Mouse (Mus musculus) hindbrain, embryonic 11.5 days (tissue): Measurements from ENCODE around the gene Myrf. TPM values are rescaled to one million over a fixed set of nuclear protein-coding genes. Genes with fewer than 3 reads are reported as not detected.

Experiments
- ATAC-seq: fragments of 200-750 bp; cut with Nextera tagmentation; 2 replicates; pipeline ENCODE4 v1.8.0; 2017; ENCODE audit warnings: mild to moderate bottlenecking, moderate TSS enrichment, moderate library complexity; ENCODE audit not compliant: low FRiP score
- DNase-seq: peaks from one replicate; pipeline ENCODE4 v3.0.0-alpha.2; 2015; ENCODE audit warnings: low spot score
- H3K27ac ChIP-seq: fragments of 300-500 bp; sonication (generic); 2 replicates; pipeline ENCODE4 v1.5.1; 2014; ENCODE audit warnings: mild to moderate bottlenecking, low read depth, low read length
- H3K27me3 ChIP-seq: fragments of 300-500 bp; sonication (generic); 2 replicates; pipeline ENCODE4 v1.6.1; 2014; ENCODE audit warnings: mild to moderate bottlenecking, low read length, moderate library complexity, mixed read lengths; ENCODE audit not compliant: control insufficient read depth, insufficient read depth
- H3K36me3 ChIP-seq: fragments of 300-500 bp; sonication (generic); 2 replicates; pipeline ENCODE4 v1.6.1; 2014; ENCODE audit warnings: mild to moderate bottlenecking, low read length, moderate library complexity, mixed read lengths; ENCODE audit not compliant: control insufficient read depth, insufficient read depth
- H3K4me1 ChIP-seq: fragments of 300-500 bp; sonication (generic); replicated peaks from 2 replicates; pipeline ENCODE4 v1.6.1; 2014; ENCODE audit warnings: low read length, mixed read lengths; ENCODE audit not compliant: control insufficient read depth, insufficient read depth
- H3K4me2 ChIP-seq: fragments of 300-500 bp; sonication (generic); replicated peaks from 2 replicates; pipeline ENCODE4 v1.6.1; 2014; ENCODE audit warnings: mild to moderate bottlenecking, low read depth, low read length
- H3K4me3 ChIP-seq: fragments of 300-500 bp; sonication (generic); 2 replicates; pipeline ENCODE4 v1.5.1; 2014; ENCODE audit warnings: low read depth, low read length
- H3K9ac ChIP-seq: fragments of 300-500 bp; sonication (generic); 2 replicates; pipeline ENCODE4 v1.6.1; 2014; ENCODE audit warnings: low read depth, low read length
- H3K9me3 ChIP-seq: fragments of 300-500 bp; sonication (generic); 2 replicates; pipeline ENCODE4 v1.6.1; 2016; ENCODE audit warnings: low read length; ENCODE audit not compliant: control insufficient read depth
- WGBS: fragments of 180-500 bp; shearing (Covaris S2); extraction: QIAGEN DNeasy Blood & Tissue Kit; methylation state at CpG from one replicate; pipeline ENCODE4 v1.1.7; 2014; 5-methylcytosine and 5-hydroxymethylcytosine counted together
- polyA plus RNA-seq: library from polyadenylated mRNA; unstranded; fragments of >200 nt; fragmentation: Nextera tagmentation; extraction: Ambion mirVana; gene quantifications from 2 replicates; pipeline ENCODE4 v1.2.1, GENCODE M21; 2014

The Myrf gene
- polyA plus RNA-seq, 1 experiment from 2014 or later, result 1.6 TPM

GRCm38 (mm10) chr19:10183299-10183983, 57.1 kb downstream of the Myrf start:
- DNase-seq (peak; percentile 76), ATAC-seq (peak; percentile 74)
- Histone ChIP-seq H3K9me3 (no peaks in the 10 kb centered on the region), H3K9ac (peak overlapping the region; percentile 97), H3K4me3 (peak overlapping the region; percentile 94), H3K4me2 (peak overlapping the region; percentile 86), H3K27me3 (no peaks in the 10 kb centered on the region), H3K4me1 (0 out of 2 replicates have a peak, but pooled peaks cover 7% of the 10 kb centered on the region), H3K36me3 (peaks cover 18% of the 10 kb centered on the region; the same call in 1 of the 2 replicates), H3K27ac (peak overlapping the region; percentile 97)
- WGBS, result 1% methylated on average over 35 of the region's 35 CpGs

- Histone ChIP-seq H3K4me2 (peak within 1 kb of the TSS; percentile 86), H3K4me3 (peak within 1 kb of the TSS; percentile 94), H3K9ac (peak within 1 kb of the TSS; percentile 97), H3K27me3 (no peaks in the 10 kb centered on the region), H3K36me3 (peaks cover 17% of the 10 kb centered on the region; the same call in 1 of the 2 replicates), H3K27ac (peak within 1 kb of the TSS; percentile 97), H3K4me1 (0 out of 2 replicates have a peak, but pooled peaks cover 7% of the 10 kb centered on the region), H3K9me3 (no peaks in the 10 kb centered on the region)
- ATAC-seq (peak; percentile 98), DNase-seq (peak; percentile 96)
- under 1% methylated on average over 69 of the region's 70 CpGs for WGBS
These were observed 57.8 kb downstream of the Myrf start, which contains the start of gene Fads1 for GRCm38 (mm10) chr19:10182670-10183298. Gene Fads1, plus strand, starts transcription at chr19:10182888.

- Histone ChIP-seq H3K9ac (peak overlapping the region; percentile 50), H3K4me1 (0 out of 2 replicates have a peak, but pooled peaks cover 7% of the 10 kb centered on the region), H3K27me3 (no peaks in the 10 kb centered on the region), H3K9me3 (no peaks in the 10 kb centered on the region), H3K36me3 (peaks cover 11% of the 10 kb centered on the region; the same call in 1 of the 2 replicates), H3K27ac (0 out of 2 replicates have a peak overlapping the region, but pooled peaks have one; percentile 27), H3K4me2 (peak overlapping the region; percentile 86), H3K4me3 (peak overlapping the region; percentile 94)
- 38% methylated on average over 7 of the region's 7 CpGs for WGBS
- 0 out of 2 replicates have a peak, but pooled peaks have one; percentile 0 for ATAC-seq
- DNase-seq, result no peak
These were observed 58.4 kb downstream of the Myrf start for GRCm38 (mm10) chr19:10182142-10182541.

- no peak for ATAC-seq
- 93% methylated on average over 7 of the region's 7 CpGs for WGBS
- Histone ChIP-seq H3K4me3 (no peak overlapping the region), H3K27me3 (no peaks in the 10 kb centered on the region), H3K9ac (no peak overlapping the region), H3K4me2 (no peak overlapping the region), H3K9me3 (no peaks in the 10 kb centered on the region), H3K4me1 (0 out of 2 replicates have a peak, but pooled peaks cover 7% of the 10 kb centered on the region), H3K36me3 (peaks cover 4% of the 10 kb centered on the region; the same call in 1 of the 2 replicates), H3K27ac (no peak overlapping the region)
- DNase-seq, result no peak
These were observed 59.3 kb downstream of the Myrf start for GRCm38 (mm10) chr19:10181225-10181624.

- no peak for ATAC-seq
- no peak for DNase-seq
- 73% methylated on average over 7 of the region's 7 CpGs for WGBS
These were observed 63.6 kb downstream of the Myrf start for GRCm38 (mm10) chr19:10176941-10177372.

GRCm38 (mm10) chr19:10176477-10176876, 64.1 kb downstream of the Myrf start:
- H3K27ac ChIP-seq, result no peak overlapping the region
- ATAC-seq, result no peak
- WGBS, result 57% methylated on average over 1 of the region's 1 CpGs

More at GRCm38 (mm10) chr19:10176941-10177372, 63.6 kb downstream of the Myrf start:
- Histone ChIP-seq H3K4me2 (no peak overlapping the region), H3K36me3 (no peaks in the 10 kb centered on the region), H3K4me3 (no peak overlapping the region), H3K9me3 (no peaks in the 10 kb centered on the region), H3K4me1 (no peaks in the 10 kb centered on the region), H3K27me3 (no peaks in the 10 kb centered on the region), H3K9ac (no peak overlapping the region), H3K27ac (no peak overlapping the region)

GRCm38 (mm10) chr19:10174956-10175355, 65.6 kb downstream of the Myrf start:
- H3K27ac ChIP-seq, result no peak overlapping the region
- no peaks in the 10 kb centered on the region for H3K4me1 ChIP-seq
- no peak for DNase-seq
- WGBS, result 79% methylated on average over 4 of the region's 4 CpGs
- no peak overlapping the region for H3K4me3 ChIP-seq
- H3K4me2 ChIP-seq, result no peak overlapping the region
- H3K9ac ChIP-seq, result no peak overlapping the region
- H3K36me3 ChIP-seq, result no peaks in the 10 kb centered on the region
- H3K9me3 ChIP-seq, result no peaks in the 10 kb centered on the region
- no peaks in the 10 kb centered on the region for H3K27me3 ChIP-seq
- no peak for ATAC-seq

More at GRCm38 (mm10) chr19:10176477-10176876, 64.1 kb downstream of the Myrf start:
- Histone ChIP-seq H3K9me3 (no peaks in the 10 kb centered on the region), H3K4me1 (no peaks in the 10 kb centered on the region), H3K9ac (no peak overlapping the region), H3K4me2 (no peak overlapping the region), H3K4me3 (no peak overlapping the region), H3K27me3 (no peaks in the 10 kb centered on the region), H3K36me3 (no peaks in the 10 kb centered on the region)
- DNase-seq, result no peak

GRCm38 (mm10) chr19:10173844-10174539, 66.6 kb downstream of the Myrf start:
- ATAC-seq (no peak), DNase-seq (no peak)
- Histone ChIP-seq H3K9me3 (no peaks in the 10 kb centered on the region), H3K9ac (no peak overlapping the region), H3K27ac (no peak overlapping the region), H3K4me1 (no peaks in the 10 kb centered on the region), H3K4me2 (no peak overlapping the region), H3K27me3 (no peaks in the 10 kb centered on the region), H3K36me3 (no peaks in the 10 kb centered on the region), H3K4me3 (no peak overlapping the region)
- WGBS, result 89% methylated on average over 7 of the region's 7 CpGs
